Mouse (Mus musculus) testis, adult 2 months (tissue): ENCODE measurements around the gene Cpped1.

Experiments
- CTCF ChIP-seq: fragments of 200-500 bp; IDR thresholded peaks from 2 replicates; pipeline ENCODE4 v1.5.1; 2012; ENCODE audit warnings: low read depth, mild to moderate bottlenecking, inconsistent platforms, low read length, moderate library complexity; ENCODE audit not compliant: control insufficient read depth, insufficient read depth, insufficient replicate concordance
- POLR2A ChIP-seq: fragments of 200-500 bp; IDR thresholded peaks from 2 replicates; pipeline ENCODE4 v1.6.1; 2012; ENCODE audit warnings: low read depth, mild to moderate bottlenecking, inconsistent platforms, low read length, moderate library complexity; ENCODE audit not compliant: control insufficient read depth

- TF ChIP-seq POLR2A (no peak), CTCF (no peak)
These were observed 60.1 kb downstream of the Cpped1 start for GRCm38 (mm10) chr16:11848990-11849658.
